Mouse (Mus musculus) mouse trophoblast stem cell (cell line): ENCODE data around the gene Dao.

Experiments used
- in situ Hi-C, 2 experiments: fragments of 300-500 bp; cut with MseI, MboI; formaldehyde crosslinking; loops; 2 replicates in 1 of 2; 3 replicates in 1 of 2; pipeline ENCODE4 v1.15.1; 2025

Dao gene

DNA sequence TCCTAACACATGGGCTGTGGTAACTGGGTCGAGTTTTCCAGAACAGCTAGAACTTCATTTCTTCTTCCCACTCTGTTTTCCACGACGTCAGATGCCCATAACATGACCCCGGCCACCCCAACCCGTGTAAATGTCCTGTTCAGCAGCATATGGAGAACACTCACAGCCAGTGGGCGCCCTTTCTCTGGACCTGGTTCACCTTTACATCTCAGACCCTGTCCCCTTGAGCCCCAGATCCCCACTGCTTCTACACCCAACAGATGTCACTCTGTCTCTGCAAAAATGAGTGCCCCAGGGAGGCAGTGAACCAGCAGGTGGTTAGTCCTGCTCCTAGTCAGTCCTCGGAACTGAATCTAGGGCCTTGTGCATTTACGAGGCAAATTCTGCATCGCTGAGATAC is 64.5 kb downstream of the Dao start:
- in situ Hi-C loops, result no loop called here

DNA sequence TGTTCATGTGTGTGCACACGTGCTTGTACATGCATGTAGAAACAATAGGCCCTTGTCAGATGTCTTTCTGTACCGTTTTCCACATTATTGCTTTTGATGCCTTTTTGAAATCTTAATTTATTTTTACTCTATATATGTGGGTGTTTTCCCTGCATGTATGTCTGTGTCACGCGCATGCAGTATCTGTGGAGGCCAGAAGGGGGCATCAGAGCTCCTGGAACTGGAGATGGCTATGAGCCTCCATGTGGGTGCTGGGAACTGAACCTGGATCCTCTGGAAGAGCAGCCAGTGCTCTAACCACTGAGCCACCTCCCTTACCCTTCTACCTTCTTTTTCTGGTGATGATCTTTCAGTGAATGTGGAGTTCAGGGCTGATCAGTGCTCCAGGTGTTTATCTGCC is 67.4 kb downstream of the Dao start:
- in situ Hi-C loops, result no loop called here

DNA sequence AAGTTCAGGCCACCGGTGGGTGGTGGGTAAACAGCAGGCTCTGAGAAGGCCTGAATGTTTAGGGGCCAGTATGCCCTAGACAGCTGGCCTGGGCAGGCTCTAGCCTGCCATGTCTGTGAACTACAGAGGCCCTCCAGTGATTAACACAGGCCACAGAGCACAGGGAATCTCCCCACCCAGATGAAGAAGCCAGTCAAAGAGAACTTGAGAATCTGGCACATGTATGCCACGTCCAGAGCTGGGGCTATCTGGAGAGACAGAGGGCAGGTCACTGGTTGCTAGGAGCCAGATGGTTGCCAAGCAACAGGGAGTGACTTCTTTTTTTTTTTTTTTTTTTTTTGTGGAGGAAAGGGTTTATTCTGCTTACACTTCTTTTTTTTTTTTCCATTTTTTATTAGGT is 68.8 kb downstream of the Dao start:
- in situ Hi-C loops, result no loop called here
